Mouse (Mus musculus) myocyte (in vitro differentiated cells): ENCODE measurements around the gene Agpat4.

Source experiments
- E2F4 ChIP-seq: IDR thresholded peaks from one replicate; pipeline ENCODE4 v1.6.1; 2011; ENCODE audit warnings: mild to moderate bottlenecking, control low read depth, moderate library complexity; ENCODE audit not compliant: insufficient read depth
- MYOD1 ChIP-seq, 3 experiments: IDR thresholded peaks; one replicate each; pipeline ENCODE4 v1.6.1; 2011; ENCODE audit warnings: control low read depth in 2 of 3, low read depth in 2 of 3, mild to moderate bottlenecking in 2 of 3, moderate library complexity in 1 of 3; ENCODE audit not compliant: insufficient read length in 2 of 3, control insufficient read depth in 1 of 3
- POLR2A ChIP-seq: IDR thresholded peaks from one replicate; pipeline ENCODE4 v1.6.1; 2011; ENCODE audit warnings: low read depth, mild to moderate bottlenecking, control low read depth, moderate library complexity; ENCODE audit not compliant: insufficient read length

GRCm38 (mm10) chr17:12209481-12209880, 91.0 kb downstream of the Agpat4 start:
- TF ChIP-seq MYOD1 (IDR thresholded peaks at IDR 0.05; ENCODE audit: control insufficient read depth in 1 of 3, insufficient read length in 2 of 3, low read depth in 2 of 3): peak in 2 of 3 experiments; percentile 58 to 71
- TF ChIP-seq POLR2A: no peak
- no peak for TF ChIP-seq E2F4
